Mouse (Mus musculus): Measurements from ENCODE around the gene Prkar1b.

DNA sequence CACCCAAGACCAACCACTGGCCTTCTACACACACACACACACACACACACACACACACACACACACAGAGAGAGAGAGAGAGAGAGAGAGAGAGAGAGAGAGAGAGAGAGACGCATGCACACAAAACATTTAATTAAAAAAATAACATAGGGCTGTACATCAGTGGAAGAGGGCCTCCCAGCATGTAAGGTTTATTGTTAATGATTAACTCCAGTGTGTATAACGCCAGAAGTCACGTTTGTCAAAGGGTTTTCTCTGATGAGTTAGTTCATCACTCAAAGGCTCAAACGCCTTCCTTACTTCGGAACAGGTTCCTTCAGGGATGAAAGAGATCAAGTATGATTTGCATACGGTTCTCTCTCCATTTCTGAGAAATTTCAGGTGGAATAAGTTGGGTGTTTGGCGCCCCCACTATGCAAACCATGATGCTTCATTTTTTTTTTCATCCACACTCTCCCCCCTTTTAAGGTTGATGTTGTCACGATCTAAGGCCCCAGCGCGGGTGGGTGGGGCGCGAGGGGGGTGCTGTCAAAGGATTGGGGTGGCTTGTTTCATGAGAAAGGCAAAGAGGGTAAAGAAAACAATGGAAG, 21.2 kb downstream of the Prkar1b start:
- TF ChIP-seq POU5F1 (IDR thresholded peaks at IDR 0.05; ENCODE audit: borderline replicate concordance, low read length) (no peak), CTCF (conservative IDR thresholded peaks at IDR 0.05; ENCODE audit: low read length) (no peak), NANOG (IDR thresholded peaks at IDR 0.05; ENCODE audit: borderline replicate concordance, low read length) (no peak)
